Mouse (Mus musculus) forebrain, embryonic 16.5 days (tissue): ENCODE results near the gene Gk. TPM values are rescaled to one million over a fixed set of nuclear protein-coding genes. Genes with fewer than 3 reads are reported as not detected.

Experiments
- ATAC-seq: fragments of 200-750 bp; cut with Nextera tagmentation; 2 replicates; pipeline ENCODE4 v1.8.0; 2017; ENCODE audit warnings: mild to moderate bottlenecking, moderate library complexity
- H3K27ac ChIP-seq: fragments of 300-500 bp; sonication (generic); 2 replicates; pipeline ENCODE4 v1.5.1; 2014; ENCODE audit warnings: low read length, control low read depth
- H3K27me3 ChIP-seq: fragments of 300-500 bp; sonication (generic); replicated peaks from 2 replicates; pipeline ENCODE4 v1.6.1; 2014; ENCODE audit warnings: low read length; ENCODE audit not compliant: control insufficient read depth, insufficient read depth
- H3K36me3 ChIP-seq: fragments of 300-500 bp; sonication (generic); 2 replicates; pipeline ENCODE4 v1.6.1; 2014; ENCODE audit not compliant: control insufficient read depth, insufficient read depth
- H3K4me1 ChIP-seq: fragments of 300-500 bp; sonication (generic); replicated peaks from 2 replicates; pipeline ENCODE4 v1.6.1; 2014; ENCODE audit warnings: low read length; ENCODE audit not compliant: control insufficient read depth, insufficient read depth
- H3K4me2 ChIP-seq: fragments of 300-500 bp; sonication (generic); 2 replicates; pipeline ENCODE4 v1.6.1; 2014; ENCODE audit warnings: mild to moderate bottlenecking, low read length, control low read depth
- H3K4me3 ChIP-seq: fragments of 300-500 bp; sonication (generic); replicated peaks from 2 replicates; pipeline ENCODE4 v1.5.1; 2014; ENCODE audit warnings: mild to moderate bottlenecking, low read length, control low read depth
- H3K9ac ChIP-seq: fragments of 300-500 bp; sonication (generic); replicated peaks from 2 replicates; pipeline ENCODE4 v1.6.1; 2014; ENCODE audit warnings: low read depth, low read length, control low read depth
- H3K9me3 ChIP-seq: fragments of 300-500 bp; sonication (generic); 2 replicates; pipeline ENCODE4 v1.6.1; 2016; ENCODE audit warnings: low read length; ENCODE audit not compliant: control insufficient read depth
- WGBS: fragments of 180-500 bp; shearing (Covaris S2); extraction: QIAGEN DNeasy Blood & Tissue Kit; methylation state at CpG from one replicate; pipeline ENCODE4 v1.1.7; 2014; 5-methylcytosine and 5-hydroxymethylcytosine counted together
- polyA plus RNA-seq: library from polyadenylated mRNA; unstranded; fragments of >200 nt; fragmentation: Nextera tagmentation; extraction: Ambion mirVana; gene quantifications from 2 replicates; pipeline ENCODE4 v1.2.1, GENCODE M21; 2015

Gene Gk
- polyA plus RNA-seq, 1 experiment from 2014 or later, result 9.1 TPM

- Histone ChIP-seq H3K27ac (no peak overlapping the region), H3K9ac (no peak overlapping the region), H3K36me3 (no peaks in the 10 kb centered on the region), H3K27me3 (no peaks in the 10 kb centered on the region), H3K4me2 (no peak overlapping the region), H3K4me1 (no peaks in the 10 kb centered on the region), H3K4me3 (no peak overlapping the region), H3K9me3 (no peaks in the 10 kb centered on the region)
- 68% methylated on average over 2 of the region's 2 CpGs for WGBS
- no peak for ATAC-seq
Observed at GRCm38 (mm10) chrX:85768578-85768977, 8.0 kb downstream of the Gk start.

GRCm38 (mm10) chrX:85756005-85756404 lies 20.6 kb downstream of the Gk start:
- H3K36me3 ChIP-seq, result no peaks in the 10 kb centered on the region
- no peak overlapping the region for H3K27ac ChIP-seq
- H3K9ac ChIP-seq, result no peak overlapping the region
- WGBS, result 73% methylated on average over 3 of the region's 3 CpGs
- no peak for ATAC-seq
- no peaks in the 10 kb centered on the region for H3K4me1 ChIP-seq
- H3K9me3 ChIP-seq, result no peaks in the 10 kb centered on the region
- H3K4me2 ChIP-seq, result no peak overlapping the region
- H3K27me3 ChIP-seq, result no peaks in the 10 kb centered on the region
- no peak overlapping the region for H3K4me3 ChIP-seq

GRCm38 (mm10) chrX:85743837-85744236 lies 32.8 kb downstream of the Gk start:
- H3K4me3 ChIP-seq, result no peak overlapping the region
- H3K4me2 ChIP-seq, result no peak overlapping the region
- no peaks in the 10 kb centered on the region for H3K4me1 ChIP-seq
- no peak overlapping the region for H3K9ac ChIP-seq
- ATAC-seq, result no peak
- no peaks in the 10 kb centered on the region for H3K9me3 ChIP-seq
- H3K27ac ChIP-seq, result no peak overlapping the region
- no peaks in the 10 kb centered on the region for H3K36me3 ChIP-seq
- no peaks in the 10 kb centered on the region for H3K27me3 ChIP-seq
- WGBS, result 70% methylated on average over 3 of the region's 3 CpGs

GRCm38 (mm10) chrX:85733228-85733627 lies 43.4 kb downstream of the Gk start:
- Histone ChIP-seq H3K27me3 (no peaks in the 10 kb centered on the region), H3K4me1 (no peaks in the 10 kb centered on the region), H3K9ac (no peak overlapping the region), H3K36me3 (no peaks in the 10 kb centered on the region), H3K27ac (no peak overlapping the region), H3K4me2 (no peak overlapping the region), H3K4me3 (no peak overlapping the region), H3K9me3 (no peaks in the 10 kb centered on the region)
- 95% methylated on average over 5 of the region's 5 CpGs for WGBS
- ATAC-seq, result no peak

GRCm38 (mm10) chrX:85731133-85731938 lies 45.3 kb downstream of the Gk start:
- WGBS, result 94% methylated on average over 9 of the region's 9 CpGs
- Histone ChIP-seq H3K9ac (no peak overlapping the region), H3K9me3 (no peaks in the 10 kb centered on the region), H3K27me3 (no peaks in the 10 kb centered on the region), H3K36me3 (no peaks in the 10 kb centered on the region), H3K4me2 (no peak overlapping the region), H3K4me3 (no peak overlapping the region), H3K27ac (no peak overlapping the region), H3K4me1 (no peaks in the 10 kb centered on the region)
- no peak for ATAC-seq

- ATAC-seq, result no peak
- no peak overlapping the region for H3K4me2 ChIP-seq
- H3K4me1 ChIP-seq, result no peaks in the 10 kb centered on the region
- no peak overlapping the region for H3K9ac ChIP-seq
- no peaks in the 10 kb centered on the region for H3K36me3 ChIP-seq
- no peak overlapping the region for H3K27ac ChIP-seq
- H3K27me3 ChIP-seq, result no peaks in the 10 kb centered on the region
- H3K4me3 ChIP-seq, result no peak overlapping the region
- no peaks in the 10 kb centered on the region for H3K9me3 ChIP-seq
Observed at GRCm38 (mm10) chrX:85721226-85721625, 55.4 kb downstream of the Gk start.

GRCm38 (mm10) chrX:85710399-85710798 lies 66.2 kb downstream of the Gk start:
- 88% methylated on average over 3 of the region's 3 CpGs for WGBS
- Histone ChIP-seq H3K4me2 (no peak overlapping the region), H3K4me3 (no peak overlapping the region), H3K9me3 (no peaks in the 10 kb centered on the region), H3K4me1 (no peaks in the 10 kb centered on the region), H3K27me3 (no peaks in the 10 kb centered on the region), H3K27ac (no peak overlapping the region), H3K9ac (no peak overlapping the region), H3K36me3 (no peaks in the 10 kb centered on the region)
- ATAC-seq, result no peak

- no peak for ATAC-seq
- Histone ChIP-seq H3K4me3 (no peak overlapping the region), H3K36me3 (no peaks in the 10 kb centered on the region), H3K27ac (no peak overlapping the region), H3K4me2 (no peak overlapping the region), H3K9me3 (no peaks in the 10 kb centered on the region), H3K9ac (no peak overlapping the region), H3K27me3 (no peaks in the 10 kb centered on the region), H3K4me1 (no peaks in the 10 kb centered on the region)
- WGBS, result 97% methylated on average over 3 of the region's 3 CpGs
Observed at GRCm38 (mm10) chrX:85705715-85706114, 70.9 kb downstream of the Gk start.

GRCm38 (mm10) chrX:85683723-85684122 lies 92.9 kb downstream of the Gk start:
- H3K27me3 ChIP-seq, result no peaks in the 10 kb centered on the region
- no peaks in the 10 kb centered on the region for H3K9me3 ChIP-seq
- H3K4me2 ChIP-seq, result no peak overlapping the region
- no peak overlapping the region for H3K27ac ChIP-seq
- H3K9ac ChIP-seq, result no peak overlapping the region
- ATAC-seq, result no peak
- H3K4me3 ChIP-seq, result no peak overlapping the region
- WGBS, result 61% methylated on average over 2 of the region's 2 CpGs
- no peaks in the 10 kb centered on the region for H3K36me3 ChIP-seq
- no peaks in the 10 kb centered on the region for H3K4me1 ChIP-seq

GRCm38 (mm10) chrX:85682125-85682524 lies 94.5 kb downstream of the Gk start:
- Histone ChIP-seq H3K4me1 (no peaks in the 10 kb centered on the region), H3K4me3 (no peak overlapping the region), H3K36me3 (no peaks in the 10 kb centered on the region), H3K9me3 (no peaks in the 10 kb centered on the region), H3K27ac (no peak overlapping the region), H3K9ac (no peak overlapping the region), H3K27me3 (no peaks in the 10 kb centered on the region), H3K4me2 (no peak overlapping the region)
- WGBS, result 53% methylated on average over 1 of the region's 1 CpGs
- peak; percentile 50; the same call in 1 of the 2 replicates for ATAC-seq
